Mouse (Mus musculus): ENCODE data around the gene Adam12.
A peak's percentile ranks its signal among the peaks of the same experiment; 100 is the strongest.

Adam12 gene

DNA sequence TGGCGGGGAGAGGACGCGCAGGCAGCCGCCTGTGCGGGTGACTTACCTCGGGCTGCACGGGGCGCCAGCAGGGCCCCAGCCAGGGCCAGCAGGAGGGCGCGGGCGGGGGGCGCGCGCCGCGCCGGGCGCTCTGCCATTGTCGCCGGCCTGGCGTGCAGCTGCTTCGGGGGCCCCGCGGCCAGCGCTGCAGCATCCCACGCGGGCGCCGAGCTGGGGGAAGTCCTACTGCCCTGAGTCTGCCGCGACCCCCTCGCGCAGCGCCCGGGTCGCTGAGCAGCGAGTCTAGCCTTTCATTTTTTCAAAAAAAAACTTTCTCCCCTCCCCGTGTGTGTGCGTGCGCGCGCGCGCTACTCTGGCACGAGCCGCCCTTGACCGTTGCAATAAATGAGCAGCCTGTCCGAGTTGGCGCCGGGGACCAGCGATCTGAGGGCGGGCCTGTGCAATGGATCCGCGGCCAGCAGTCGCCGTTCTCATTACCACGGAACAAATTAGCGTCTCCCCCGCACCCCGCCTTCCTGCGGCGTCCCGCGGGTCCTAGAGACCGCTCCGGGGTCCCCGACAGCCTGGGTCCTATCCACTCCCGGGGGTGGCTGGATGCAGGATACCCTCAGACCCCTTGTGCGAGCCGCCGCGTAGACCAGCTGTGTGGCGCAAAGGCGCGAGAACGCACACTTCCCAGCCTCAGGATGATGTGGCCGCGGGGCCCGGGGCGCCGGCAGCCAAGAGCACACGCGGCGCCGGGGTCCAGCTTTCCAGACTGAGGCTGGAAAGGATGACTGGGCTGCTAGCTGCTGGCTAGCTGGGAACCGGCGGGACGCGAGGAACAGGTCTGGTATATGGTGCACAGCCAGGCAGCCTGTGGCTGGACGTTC lies 7.0 kb downstream of the Adam12 start:
- DNase-seq (ENCODE audit: low read depth, low spot score) = peak; percentile 33

GRCm38 (mm10) chr7:134224421-134224740 lies 7.6 kb downstream of the Adam12 start:
- no peak for DNase-seq (ENCODE audit: low read depth, low spot score)

DNA sequence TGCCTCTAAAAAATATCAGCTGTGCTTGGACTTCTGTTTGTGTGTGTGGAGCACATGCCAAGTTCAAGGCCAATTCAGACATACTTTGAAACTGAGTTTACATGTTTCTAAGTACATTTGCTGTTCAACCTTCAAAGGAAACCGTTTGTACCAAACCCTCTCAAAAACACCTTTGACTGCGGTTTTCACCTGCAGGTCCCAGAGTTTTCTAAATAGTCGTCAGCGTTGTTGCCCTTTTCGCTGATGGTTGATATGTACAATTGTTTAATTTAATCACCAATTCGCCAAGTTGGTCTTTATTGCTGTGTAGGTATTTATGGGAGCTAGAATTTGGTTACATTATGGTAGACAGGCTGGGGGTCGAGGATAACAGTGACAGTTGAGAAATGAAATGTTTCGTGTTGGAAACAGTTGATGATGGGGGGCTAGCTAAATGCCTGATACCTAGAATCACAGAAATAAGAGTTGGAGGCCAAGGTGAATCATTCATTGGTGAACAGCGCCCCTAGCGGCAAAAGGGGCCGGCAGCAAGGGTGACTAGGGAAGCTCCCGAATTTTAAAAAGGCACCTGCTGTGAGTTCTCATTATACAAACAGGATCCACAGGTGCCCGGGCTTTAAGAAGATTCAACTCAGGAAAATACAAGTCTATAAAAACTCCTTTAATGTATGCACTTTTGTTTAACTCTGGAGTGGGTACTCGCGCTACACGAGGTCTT lies 8.3 kb downstream of the Adam12 start:
- DNase-seq (ENCODE audit: low read depth, low spot score) = peak; percentile 68

- DNase-seq (ENCODE audit: low read depth, low spot score) = no peak
Observed at GRCm38 (mm10) chr7:134207956-134208355, 24.0 kb downstream of the Adam12 start.

GRCm38 (mm10) chr7:134193089-134193488 lies 38.9 kb downstream of the Adam12 start:
- no peak for DNase-seq (ENCODE audit: low read depth, low spot score)

- no peak for DNase-seq (ENCODE audit: low read depth, low spot score)
Observed at GRCm38 (mm10) chr7:134190101-134190500, 41.8 kb downstream of the Adam12 start.

DNA sequence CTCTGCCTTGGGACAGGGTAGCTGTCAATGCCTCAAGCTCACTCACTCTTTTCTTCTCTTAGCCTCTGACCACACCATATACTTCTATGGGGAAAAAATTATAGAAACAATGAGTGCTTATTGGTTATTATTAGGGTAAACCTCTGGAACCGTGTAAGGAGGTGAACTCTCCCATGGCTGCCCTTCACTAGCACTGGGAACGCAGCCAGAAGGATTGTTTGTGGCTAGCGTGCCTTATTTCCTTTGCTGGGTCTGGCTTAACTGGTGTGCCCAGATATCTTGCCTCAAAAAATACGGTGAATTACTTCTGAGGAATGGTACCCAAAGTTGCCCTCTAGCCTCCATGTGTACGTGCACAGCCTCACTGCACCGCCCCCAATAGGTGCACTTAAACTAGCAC lies 43.4 kb downstream of the Adam12 start:
- no peak for DNase-seq (ENCODE audit: low read depth, low spot score)

DNA sequence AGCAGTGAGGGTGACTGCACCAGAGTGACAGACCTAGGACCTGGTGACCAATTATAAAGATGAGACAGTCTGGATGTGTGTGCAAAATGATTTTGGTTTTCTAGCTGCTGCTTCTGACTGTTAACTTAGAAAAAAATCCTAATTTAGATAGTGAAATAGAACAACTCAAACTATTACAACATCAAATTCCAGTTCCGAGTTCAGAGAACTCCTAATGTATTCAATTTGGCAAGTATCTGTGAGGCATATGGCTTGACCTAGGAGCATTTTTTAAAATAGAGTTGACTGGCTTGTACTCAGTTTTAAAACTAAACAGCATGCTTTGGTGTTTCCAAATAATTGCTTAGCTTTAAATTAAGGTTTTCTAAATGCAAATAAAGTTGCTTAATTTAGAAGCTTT lies 44.0 kb downstream of the Adam12 start:
- DNase-seq (ENCODE audit: low read depth, low spot score) = no peak

- no peak for DNase-seq (ENCODE audit: low read depth, low spot score)
Observed at GRCm38 (mm10) chr7:134186497-134186896, 45.4 kb downstream of the Adam12 start.

GRCm38 (mm10) chr7:134185751-134186150 lies 46.2 kb downstream of the Adam12 start:
- DNase-seq (ENCODE audit: low read depth, low spot score) = no peak

GRCm38 (mm10) chr7:134181717-134182116 lies 50.2 kb downstream of the Adam12 start:
- DNase-seq (ENCODE audit: low read depth, low spot score) = no peak

- no peak for DNase-seq (ENCODE audit: low read depth, low spot score)
Observed at GRCm38 (mm10) chr7:134181056-134181455, 50.9 kb downstream of the Adam12 start.

- no peak for DNase-seq (ENCODE audit: low read depth, low spot score)
Observed at GRCm38 (mm10) chr7:134177051-134177450, 54.9 kb downstream of the Adam12 start.

- no peak for DNase-seq (ENCODE audit: low read depth, low spot score)
Observed at GRCm38 (mm10) chr7:134175201-134175600, 56.7 kb downstream of the Adam12 start.

GRCm38 (mm10) chr7:134173442-134174090 lies 58.4 kb downstream of the Adam12 start:
- DNase-seq (ENCODE audit: low read depth, low spot score) = no peak

- DNase-seq (ENCODE audit: low read depth, low spot score) = no peak
Observed at GRCm38 (mm10) chr7:134170180-134170910, 61.6 kb downstream of the Adam12 start.

DNA sequence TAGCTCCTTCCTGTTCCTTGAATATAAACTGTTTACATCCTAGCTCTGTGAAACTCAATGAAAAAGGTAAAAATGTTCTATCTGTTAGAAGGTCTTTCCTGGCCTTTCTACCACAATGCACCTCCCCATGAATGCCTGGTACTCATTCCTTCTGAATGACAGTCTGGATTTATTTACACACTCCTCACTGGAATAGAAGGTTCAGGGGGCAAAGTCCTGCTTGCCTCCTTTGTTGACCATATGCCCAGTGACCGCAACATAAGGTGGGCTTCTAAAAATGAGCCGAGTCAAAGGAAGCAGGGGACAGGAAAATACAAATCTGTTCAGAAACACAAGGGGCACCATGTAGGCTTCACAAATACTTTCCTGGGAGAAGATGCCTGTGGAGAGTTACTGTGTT lies 62.2 kb downstream of the Adam12 start:
- DNase-seq (ENCODE audit: low read depth, low spot score) = no peak

DNA sequence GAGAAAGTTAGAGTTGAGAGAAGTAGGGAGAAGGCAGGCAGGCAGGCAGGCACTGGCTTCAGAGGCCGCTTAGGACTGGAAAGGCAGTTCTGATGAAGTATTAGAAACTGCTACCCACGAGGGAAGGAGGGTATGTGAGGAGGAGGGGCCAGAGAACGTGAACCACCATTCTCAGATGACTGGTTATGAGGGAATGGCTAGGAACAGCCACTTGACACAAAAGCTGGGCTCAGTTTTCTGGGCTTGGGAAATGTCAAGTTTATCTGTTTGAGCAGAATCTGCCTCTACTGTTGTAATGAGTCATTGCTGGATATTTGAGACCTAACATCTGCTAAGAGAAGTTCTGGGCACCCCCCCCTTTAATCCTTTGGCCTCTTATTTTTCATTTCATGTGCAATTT lies 64.4 kb downstream of the Adam12 start:
- DNase-seq (ENCODE audit: low read depth, low spot score) = no peak

DNA sequence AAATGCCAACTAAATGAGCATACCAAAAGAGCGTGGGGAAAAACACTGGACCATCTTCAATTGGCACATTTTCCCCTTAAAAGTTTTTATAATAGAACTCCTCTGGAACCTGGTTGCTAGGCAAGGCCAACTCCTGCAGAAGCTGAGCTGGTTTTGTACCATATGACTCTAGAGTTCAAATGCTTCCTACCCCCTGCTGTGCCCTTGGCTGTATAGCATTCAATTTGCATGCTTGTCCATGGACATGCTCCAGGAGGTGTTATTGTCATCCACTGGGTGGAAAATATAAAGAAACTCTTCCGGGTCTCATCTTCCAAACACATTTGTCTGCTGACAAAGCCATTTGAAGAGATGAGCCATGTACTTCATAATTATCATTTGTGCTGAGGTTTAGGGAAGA lies 68.2 kb downstream of the Adam12 start:
- DNase-seq (ENCODE audit: low read depth, low spot score) = no peak

- no peak for DNase-seq (ENCODE audit: low read depth, low spot score)
Observed at GRCm38 (mm10) chr7:134162886-134163285, 69.1 kb downstream of the Adam12 start.

DNA sequence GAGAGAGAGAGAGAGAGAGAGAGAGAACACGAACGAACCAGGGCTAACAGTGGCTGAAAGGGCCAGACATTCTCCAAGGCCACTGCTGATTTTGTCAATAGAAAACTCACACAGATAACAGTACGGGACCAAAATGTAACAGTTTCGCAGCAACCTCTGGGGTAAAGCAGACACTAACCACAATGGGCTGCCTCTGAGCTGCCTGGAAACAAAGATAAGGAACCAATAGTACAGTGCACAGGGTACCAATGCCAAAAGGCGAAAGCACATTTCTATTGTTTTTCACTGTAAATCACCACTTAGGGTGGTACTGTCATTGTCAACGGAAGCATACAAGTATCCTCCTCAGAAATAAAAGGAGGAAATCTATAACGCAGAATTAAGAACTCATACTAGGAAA lies 72.3 kb downstream of the Adam12 start:
- no peak for DNase-seq (ENCODE audit: low read depth, low spot score)

DNA sequence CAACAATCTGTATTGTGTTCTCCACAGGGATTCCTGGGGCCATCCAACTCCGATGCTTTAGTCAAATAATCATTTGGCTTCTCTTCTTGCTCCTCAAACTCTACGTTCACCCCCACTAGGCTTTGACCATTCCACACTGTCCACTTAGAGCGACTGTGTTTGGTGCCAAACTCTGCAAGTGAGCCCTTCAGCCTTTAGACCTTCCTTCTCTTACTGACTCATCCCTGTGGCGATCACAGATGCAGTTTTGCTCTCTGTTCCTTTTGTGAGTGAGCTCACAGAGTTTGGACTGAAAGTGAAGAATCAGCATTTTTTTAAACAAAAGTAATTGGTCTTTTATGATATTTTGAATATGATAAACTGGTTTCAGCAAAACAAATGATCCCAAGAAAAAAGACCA lies 80.6 kb downstream of the Adam12 start:
- no peak for DNase-seq (ENCODE audit: low read depth, low spot score)

Data from retina, postnatal 7 days (tissue).